Mouse (Mus musculus) CH12.LX (cell line): ENCODE measurements around the gene Dnah1.

Experiments used
- CTCF ChIP-seq, 2 experiments: IDR thresholded peaks in 1 of 2; conservative IDR thresholded peaks in 1 of 2; 2 replicates each; pipeline ENCODE4 v1.5.1; 2011 to 2012; ENCODE audit warnings: low read depth in 2 of 2, low read length in 2 of 2, improper control_type of control experiment in 1 of 2, inconsistent platforms in 1 of 2, mild to moderate bottlenecking in 1 of 2, moderate library complexity in 1 of 2
- MYC ChIP-seq: IDR thresholded peaks from 2 replicates; pipeline ENCODE4 v1.6.1; 2011; ENCODE audit warnings: low read depth, mild to moderate bottlenecking, improper control_type of control experiment, low read length
- NRF1 ChIP-seq: IDR thresholded peaks from 2 replicates; pipeline ENCODE4 v1.6.1; 2014; ENCODE audit warnings: low read depth, mild to moderate bottlenecking, inconsistent platforms, low read length, improper control_type of control experiment, moderate library complexity
- POLR2A ChIP-seq: IDR thresholded peaks from 2 replicates; pipeline ENCODE4 v1.6.1; 2011; ENCODE audit warnings: low read depth, mild to moderate bottlenecking, improper control_type of control experiment, low read length

DNA sequence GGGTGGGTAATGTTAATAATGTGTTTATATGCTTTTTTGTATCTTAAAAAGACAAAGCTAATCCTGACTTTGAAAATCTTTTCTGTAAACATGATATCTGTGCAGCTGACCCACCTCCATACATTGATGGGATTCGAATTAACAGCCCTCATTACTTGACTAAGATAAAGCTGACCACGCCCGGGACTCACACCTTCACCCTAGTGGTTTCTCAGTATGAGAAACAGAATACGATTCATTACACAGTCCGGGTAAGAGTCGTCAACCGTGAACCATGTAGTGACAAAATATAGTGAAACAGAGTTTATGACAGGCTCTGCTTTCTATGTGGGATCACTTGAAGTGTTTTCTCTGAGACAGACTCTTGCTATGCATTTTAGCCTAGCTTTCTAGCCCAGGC, 44.3 kb upstream of the Dnah1 start:
- TF ChIP-seq CTCF (conservative IDR thresholded peaks at IDR 0.05 in 1 of 2, IDR thresholded peaks at IDR 0.05 in 1 of 2; ENCODE audit: low read depth in 2 of 2, low read length in 2 of 2) (no peak), NRF1 (no peak), POLR2A (no peak), MYC (no peak)
